Mouse (Mus musculus) MN1 (cell line): ENCODE data around the gene Npvf.
"Not testable (repeated sequence)": the region's sequence is repeated elsewhere in the genome, so short reads cannot be mapped to it uniquely, and the experiment has no call there.

ENCODE experiments used
- DNase-seq: peaks from one replicate; pipeline ENCODE4 v3.0.0-alpha.2; 2016; ENCODE audit warnings: low spot score

Npvf gene

DNA sequence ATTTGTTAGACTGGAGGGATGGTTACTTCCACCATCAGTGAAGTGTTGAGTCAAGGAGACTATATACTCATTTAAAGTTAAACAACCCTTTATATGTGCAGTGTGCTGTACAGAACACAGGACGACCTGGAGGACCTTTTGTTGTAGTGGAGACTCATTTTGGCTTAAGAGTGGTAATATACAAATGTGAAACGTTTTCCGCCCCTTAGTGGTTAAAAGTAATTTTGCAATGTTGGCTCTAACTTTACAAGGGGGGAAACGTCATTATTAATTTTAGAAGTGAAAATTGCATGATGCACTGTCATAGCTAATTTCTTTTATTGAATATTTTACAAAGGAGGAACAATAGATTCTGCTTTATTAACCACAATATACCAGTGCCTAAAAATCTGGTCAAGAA, 13.9 kb downstream of the Npvf start:
- DNase-seq, result no peak

DNA sequence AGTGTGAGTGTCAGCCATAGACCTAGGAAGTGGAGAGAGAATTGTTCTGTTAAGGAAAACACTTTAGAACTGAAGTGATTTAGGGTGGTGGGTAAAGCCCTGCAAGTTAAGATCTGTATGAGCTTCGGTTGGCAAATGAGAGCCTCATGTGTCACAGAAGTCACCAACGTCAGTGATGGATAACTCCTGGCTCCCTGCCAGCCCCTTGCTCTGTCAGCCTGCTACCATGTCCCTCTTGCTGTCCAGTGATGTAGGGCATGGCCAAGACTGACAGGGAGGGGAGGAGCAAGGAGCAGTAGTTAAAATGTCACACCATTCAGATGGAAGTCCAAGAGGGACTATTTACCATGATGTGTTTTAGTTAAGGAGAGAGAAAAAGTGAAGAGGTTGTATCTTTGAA, 14.6 kb downstream of the Npvf start:
- peak; percentile 7 for DNase-seq

DNA sequence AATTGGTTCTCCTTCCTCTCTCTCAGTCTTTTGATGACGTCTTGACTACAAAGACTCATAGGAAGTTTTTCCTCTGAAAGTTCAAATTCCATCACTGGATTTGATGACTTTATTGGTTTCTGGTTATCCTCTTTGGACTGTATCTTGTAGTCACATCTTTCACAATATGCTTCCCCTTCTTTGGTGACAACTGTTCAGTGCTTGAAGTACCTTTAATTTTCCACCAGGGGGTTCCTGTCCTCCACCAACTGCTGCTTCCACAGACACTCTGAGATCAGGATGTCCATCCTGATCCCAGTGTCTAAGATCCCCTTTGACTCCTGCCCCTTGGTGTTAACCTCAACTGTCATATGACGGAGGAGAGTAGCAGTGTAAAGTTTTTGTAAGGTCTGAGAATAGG, 28.1 kb downstream of the Npvf start:
- DNase-seq, result not testable (repeated sequence)

DNA sequence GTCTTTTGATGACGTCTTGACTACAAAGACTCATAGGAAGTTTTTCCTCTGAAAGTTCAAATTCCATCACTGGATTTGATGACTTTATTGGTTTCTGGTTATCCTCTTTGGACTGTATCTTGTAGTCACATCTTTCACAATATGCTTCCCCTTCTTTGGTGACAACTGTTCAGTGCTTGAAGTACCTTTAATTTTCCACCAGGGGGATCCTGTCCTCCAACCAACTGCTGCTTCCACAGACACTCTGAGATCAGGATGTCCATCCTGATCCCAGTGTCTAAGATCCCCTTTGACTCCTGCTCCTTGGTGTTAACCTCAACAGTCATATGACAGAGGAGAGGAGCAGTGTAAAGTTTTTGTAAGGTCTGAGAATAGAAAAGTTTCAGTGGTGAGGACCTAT, 36.0 kb downstream of the Npvf start:
- DNase-seq, result not testable (repeated sequence)

DNA sequence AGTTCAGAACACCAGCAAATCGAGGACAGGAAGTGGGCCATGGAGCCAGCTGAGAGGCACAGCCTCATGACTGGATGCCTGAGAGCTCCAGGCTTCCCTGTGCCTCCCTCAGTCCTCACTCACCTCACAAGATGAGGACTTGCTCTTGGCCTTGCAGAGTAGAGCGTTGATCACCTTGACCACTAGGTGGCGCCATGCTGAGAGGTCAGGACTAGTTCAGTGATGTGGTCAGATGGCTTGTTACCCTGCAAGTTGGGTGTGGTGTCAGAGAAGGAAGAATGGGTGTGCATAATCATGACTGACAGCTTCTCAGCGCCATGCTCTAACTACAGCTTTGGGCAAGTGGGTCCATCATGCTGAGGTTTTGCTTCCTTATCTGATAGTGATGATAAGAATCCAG, 52.6 kb downstream of the Npvf start:
- DNase-seq, result no peak
